Mouse (Mus musculus): ENCODE results near the gene Syna.

The Syna gene

DNA sequence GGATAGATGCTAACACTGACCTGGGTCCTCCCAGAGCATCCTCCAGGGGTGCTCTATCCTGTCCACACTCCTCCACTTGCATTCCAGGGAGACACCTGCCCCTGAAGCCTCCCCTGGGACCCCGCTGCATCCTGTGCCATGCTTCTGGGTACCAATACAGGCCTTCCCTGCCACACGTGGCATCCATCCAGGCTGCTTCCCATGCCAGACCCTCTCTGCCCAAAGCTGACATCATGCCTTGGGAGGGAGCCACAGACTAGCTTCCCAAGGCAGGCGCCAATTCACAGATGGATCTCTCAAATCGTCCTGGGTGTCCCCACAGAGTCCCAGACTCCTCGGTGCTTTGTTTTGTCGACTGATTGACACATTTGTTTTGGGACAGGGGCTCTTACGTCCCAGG lies 29.1 kb downstream of the Syna start:
- DNase-seq (ENCODE audit: low spot score): no peak

DNA sequence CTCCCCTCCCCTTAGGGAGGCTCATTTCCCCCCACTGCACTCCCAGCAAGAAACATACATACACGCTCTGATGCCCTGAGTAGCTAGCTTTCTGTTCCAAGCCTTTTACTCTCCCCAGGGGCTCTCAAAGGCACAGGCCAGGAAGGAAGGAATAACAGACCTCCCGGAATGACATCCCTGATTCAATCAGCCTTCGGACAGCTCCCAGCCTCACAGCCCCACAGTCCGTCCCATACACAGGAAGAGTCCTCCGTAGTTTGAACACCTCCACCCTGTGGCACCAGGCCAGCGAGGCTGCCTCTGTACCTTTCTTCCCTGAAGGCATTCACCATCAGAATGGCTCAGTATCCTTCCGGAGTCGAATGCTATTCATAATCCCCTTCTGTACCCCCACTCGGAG lies 31.5 kb downstream of the Syna start:
- DNase-seq (ENCODE audit: low spot score): no peak

DNA sequence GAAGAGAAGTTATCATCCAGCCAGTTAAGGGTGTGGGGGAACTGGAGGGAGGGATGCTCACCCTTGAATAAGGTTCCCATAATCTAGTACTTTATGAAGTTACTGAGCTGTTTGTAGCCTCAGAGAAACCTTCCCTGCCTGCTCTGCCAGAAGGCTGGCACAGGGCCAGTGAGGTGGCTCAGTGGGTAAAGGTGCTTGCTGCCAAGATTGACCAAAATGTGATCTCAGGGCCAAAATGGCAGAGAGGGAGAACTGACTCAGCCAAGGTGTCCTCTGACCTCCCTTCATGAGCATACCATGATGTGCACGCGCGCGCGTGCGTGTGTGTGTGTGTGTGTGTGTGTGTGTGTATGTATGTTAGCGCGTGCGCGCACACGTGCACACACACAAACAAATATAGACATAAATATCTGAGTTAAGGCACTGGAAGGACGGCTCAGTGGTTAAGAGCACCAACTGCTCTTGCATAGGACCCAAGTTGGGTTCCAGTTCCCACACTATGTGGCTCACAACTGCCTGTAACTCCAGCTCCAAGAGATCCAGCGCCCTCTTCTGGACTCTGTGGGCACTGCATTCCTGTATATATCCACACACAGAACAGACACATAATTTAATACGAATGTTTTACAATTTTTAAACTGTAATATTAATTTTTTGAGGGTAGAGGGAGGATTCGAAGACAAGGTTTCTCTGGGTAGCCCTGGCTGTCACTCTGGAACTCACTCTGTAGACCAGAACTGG lies 33.8 kb downstream of the Syna start:
- DNase-seq (ENCODE audit: low spot score): no peak

DNA sequence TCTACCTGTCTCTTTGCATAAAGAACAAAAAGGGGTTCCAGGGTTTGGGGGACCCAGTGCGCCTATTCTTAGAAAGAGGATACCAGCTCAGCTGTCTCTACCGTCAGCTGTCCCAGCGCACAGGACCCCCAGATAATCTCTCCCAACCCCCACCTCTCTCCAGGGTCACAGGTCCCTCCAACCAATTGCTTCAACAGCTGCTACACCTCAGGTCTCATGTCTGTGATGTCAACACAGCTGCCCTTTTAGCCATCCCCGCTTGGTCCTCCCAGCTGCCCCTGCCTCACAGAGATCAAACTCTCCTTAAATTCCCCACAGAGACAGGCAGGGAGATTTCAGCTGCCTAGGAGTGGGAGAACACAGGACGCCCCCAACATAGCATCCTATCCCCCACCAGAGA lies 36.2 kb downstream of the Syna start:
- no peak for DNase-seq (ENCODE audit: low spot score)

DNA sequence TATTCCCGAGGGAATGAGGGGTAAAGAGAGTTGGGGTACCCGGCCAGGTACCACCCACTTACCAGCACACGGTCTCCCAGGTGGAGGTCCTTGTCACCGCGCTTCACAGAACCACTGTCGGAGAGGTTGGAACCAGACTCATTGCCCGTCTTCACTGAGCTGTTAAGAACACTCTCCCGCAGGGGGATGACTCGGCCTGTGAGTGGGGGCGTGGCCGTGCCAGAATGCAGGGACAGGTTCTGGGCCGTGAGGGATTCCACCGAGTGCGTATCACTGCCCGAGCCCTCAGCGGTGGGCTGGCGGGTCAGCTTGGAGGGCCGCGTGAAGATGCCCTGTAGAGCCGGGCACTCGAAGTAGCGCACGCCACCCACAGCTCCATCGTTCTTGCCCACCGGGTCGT lies 37.4 kb downstream of the Syna start:
- DNase-seq (ENCODE audit: low spot score): no peak

DNA sequence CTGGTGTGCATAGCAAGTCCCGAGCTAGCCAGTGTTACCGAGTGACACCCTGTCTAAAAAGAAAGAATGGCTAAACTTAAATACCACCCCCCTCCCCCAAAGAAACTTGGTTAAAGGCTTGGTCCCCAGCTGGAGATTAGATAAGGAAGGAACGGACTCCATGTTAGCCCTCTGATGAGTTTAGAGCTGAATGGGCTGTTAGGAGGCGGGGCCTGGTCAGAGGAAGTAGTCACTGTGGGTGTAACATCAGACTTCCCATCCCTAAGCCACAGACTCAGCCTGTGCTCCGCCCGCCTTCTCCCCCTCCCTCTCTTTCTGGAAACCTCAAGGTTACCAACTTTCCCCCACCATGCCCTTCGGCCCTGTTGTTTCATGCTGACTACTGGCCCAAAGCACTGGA lies 38.2 kb downstream of the Syna start:
- no peak for DNase-seq (ENCODE audit: low spot score)

DNA sequence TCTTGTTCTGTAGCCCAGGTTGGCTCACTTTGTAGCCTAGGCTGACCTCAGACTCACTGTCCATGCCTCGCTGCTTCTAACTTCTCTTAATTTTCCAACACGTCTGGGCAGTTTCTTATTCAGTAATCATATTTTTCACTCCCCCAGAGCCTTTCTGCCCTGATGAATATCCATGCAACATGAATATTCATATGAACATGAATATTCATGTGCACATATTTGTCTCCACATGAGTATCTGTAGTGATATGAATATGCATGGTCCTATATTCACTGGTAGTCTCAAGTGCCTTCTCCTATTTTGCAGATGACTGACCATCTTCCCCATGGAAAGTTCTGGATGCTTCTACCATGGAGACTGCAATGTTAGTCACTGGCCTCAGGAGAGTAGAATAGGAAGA lies 38.8 kb downstream of the Syna start:
- no peak for DNase-seq (ENCODE audit: low spot score)

DNA sequence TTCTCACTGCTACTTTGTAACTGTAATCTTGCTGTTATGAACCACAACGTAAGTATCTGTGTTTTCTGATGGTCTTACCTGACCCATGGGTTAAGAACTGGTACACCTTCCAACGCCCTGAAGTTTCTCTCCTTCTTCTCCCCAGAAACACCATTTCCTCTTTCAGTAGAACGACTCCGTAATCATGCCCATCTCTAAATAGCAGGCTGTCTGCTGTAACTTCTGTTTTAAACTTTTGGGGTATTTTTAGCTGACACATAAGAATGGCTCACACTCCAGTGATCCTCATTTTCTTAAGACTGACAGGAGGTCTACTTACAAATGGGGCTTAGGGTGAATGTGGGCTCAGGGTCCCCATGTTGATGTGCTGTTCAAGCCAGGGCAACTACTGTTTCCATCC lies 39.9 kb downstream of the Syna start:
- DNase-seq (ENCODE audit: low spot score): no peak

DNA sequence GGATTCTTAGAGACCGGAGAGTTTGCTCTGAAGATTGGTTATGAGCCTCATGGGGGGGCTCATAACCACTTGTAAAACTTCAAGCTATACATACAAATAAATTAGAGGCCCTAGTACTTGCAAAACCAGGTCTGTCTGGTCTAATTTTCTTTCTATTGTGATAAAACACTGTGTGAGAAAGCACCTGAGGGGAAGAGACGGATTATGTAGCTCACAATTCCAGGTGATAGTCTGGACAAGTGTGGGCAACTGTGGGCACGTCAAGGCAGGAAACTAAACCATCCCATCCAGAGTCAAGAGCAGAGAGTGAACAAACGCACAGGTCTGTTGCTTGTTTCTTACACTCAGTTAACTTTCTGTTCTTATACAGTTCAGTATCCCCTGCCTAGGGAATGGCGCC lies 40.5 kb downstream of the Syna start:
- DNase-seq (ENCODE audit: low spot score): no peak

DNA sequence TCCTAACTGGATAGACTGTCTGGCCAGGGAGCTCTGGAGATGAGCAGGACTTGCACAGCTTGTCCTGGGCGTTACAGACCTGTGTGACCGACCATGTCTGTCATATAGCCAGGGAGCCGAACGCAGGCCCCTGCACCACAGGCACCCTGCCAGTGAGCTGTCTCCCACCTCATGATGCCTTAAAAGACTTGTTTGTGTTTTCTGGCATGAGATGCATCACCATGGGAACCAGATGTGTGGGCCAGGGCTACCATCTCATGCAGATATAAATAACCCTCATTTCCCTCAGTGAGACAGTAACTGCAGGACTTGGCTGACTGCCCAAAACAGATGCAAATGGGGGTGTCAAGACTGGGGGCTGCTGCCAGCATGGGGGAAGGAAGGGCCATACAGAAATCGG lies 47.9 kb downstream of the Syna start:
- DNase-seq (ENCODE audit: low spot score): no peak

DNA sequence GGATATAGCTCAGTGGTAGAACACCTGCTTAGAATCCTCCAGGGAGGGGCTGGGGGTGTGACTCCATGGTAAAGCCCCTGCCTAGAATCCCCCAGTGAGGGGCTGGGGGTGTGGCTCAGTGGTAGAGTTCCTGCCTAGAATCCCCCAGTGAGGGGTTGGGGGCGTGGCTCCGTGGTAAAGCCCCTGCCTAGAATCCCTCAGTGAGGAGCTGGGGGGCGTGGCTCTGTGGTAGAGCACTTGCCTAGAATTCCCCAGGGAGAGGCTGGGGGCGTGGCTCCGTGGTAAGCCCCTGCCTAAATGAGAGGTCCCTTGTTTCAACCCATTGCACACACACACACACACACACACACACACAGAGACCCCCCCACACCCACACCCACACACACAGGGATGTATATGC lies 49.7 kb downstream of the Syna start:
- DNase-seq (ENCODE audit: low spot score): no peak

DNA sequence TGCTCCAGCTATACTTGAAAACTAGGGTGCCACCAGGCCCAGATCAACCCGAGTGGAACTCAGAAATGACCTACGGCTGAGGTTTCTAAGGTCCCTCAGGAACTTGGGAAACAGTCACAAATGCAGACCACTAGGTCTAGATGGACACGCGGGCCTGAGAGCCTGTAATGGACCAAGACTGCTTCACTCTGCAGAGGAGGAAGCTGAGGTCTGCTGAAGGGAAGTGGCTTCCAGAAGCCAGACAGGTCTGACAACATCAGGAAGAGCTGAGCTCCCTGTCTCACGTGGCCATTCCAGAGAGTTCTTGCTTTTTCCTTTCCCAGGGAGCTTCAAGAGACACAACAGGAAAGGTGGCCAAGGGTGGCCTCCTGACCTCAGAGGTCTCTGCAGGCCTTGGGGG lies 51.0 kb downstream of the Syna start:
- DNase-seq (ENCODE audit: low spot score): no peak

All from urinary bladder, postnatal 25 days (tissue).